Mouse (Mus musculus) myocyte (in vitro differentiated cells): ENCODE measurements around the gene Cpne4. TPM values are rescaled to one million over a fixed set of nuclear protein-coding genes. Genes with fewer than 3 reads are reported as not detected.

Experiments used
- H3K27me3 ChIP-seq: one replicate; pipeline ENCODE4 v1.6.1; 2011; ENCODE audit not compliant: control insufficient read depth, insufficient read depth, insufficient read length
- H3K36me3 ChIP-seq: one replicate; pipeline ENCODE4 v1.6.1; 2011; ENCODE audit not compliant: control insufficient read depth, insufficient read depth
- H3K4me2 ChIP-seq: one replicate; pipeline ENCODE4 v1.6.1; 2011; ENCODE audit warnings: low read depth, control low read depth
- H3K4me3 ChIP-seq: one replicate; pipeline ENCODE4 v1.5.1; 2011; ENCODE audit warnings: mild to moderate bottlenecking, control low read depth, moderate library complexity
- H3K79me2 ChIP-seq: one replicate; pipeline ENCODE4 v1.6.1; 2011; ENCODE audit not compliant: control insufficient read depth, insufficient read depth
- H3ac ChIP-seq: one replicate; pipeline ENCODE4 v1.6.1; 2011; ENCODE audit not compliant: control insufficient read depth, insufficient read length
- CEBPB ChIP-seq: IDR thresholded peaks from 2 replicates; pipeline ENCODE4 v1.6.1; 2011; ENCODE audit warnings: mild to moderate bottlenecking, moderate library complexity; ENCODE audit not compliant: poor library complexity, insufficient read depth, severe bottlenecking
- E2F4 ChIP-seq: IDR thresholded peaks from one replicate; pipeline ENCODE4 v1.6.1; 2011; ENCODE audit warnings: mild to moderate bottlenecking, control low read depth, moderate library complexity; ENCODE audit not compliant: insufficient read depth
- MAX ChIP-seq: IDR thresholded peaks from one replicate; pipeline ENCODE4 v1.6.1; 2011; ENCODE audit warnings: low read depth, mild to moderate bottlenecking, control low read depth
- MYOD1 ChIP-seq, 3 experiments: IDR thresholded peaks; one replicate each; pipeline ENCODE4 v1.6.1; 2011; ENCODE audit warnings: control low read depth in 2 of 3, low read depth in 2 of 3, mild to moderate bottlenecking in 2 of 3, moderate library complexity in 1 of 3; ENCODE audit not compliant: insufficient read length in 2 of 3, control insufficient read depth in 1 of 3
- MYOG ChIP-seq, 3 experiments: IDR thresholded peaks; one replicate each; pipeline ENCODE4 v1.6.1; 2011; ENCODE audit warnings: control low read depth in 2 of 3, low read depth in 2 of 3, mild to moderate bottlenecking in 2 of 3; ENCODE audit not compliant: insufficient read length in 2 of 3, control insufficient read depth in 1 of 3, insufficient read depth in 1 of 3
- POLR2A ChIP-seq: IDR thresholded peaks from one replicate; pipeline ENCODE4 v1.6.1; 2011; ENCODE audit warnings: low read depth, mild to moderate bottlenecking, control low read depth, moderate library complexity; ENCODE audit not compliant: insufficient read length
- POLR2AphosphoS2 ChIP-seq: IDR thresholded peaks from one replicate; pipeline ENCODE4 v1.6.1; 2011; ENCODE audit warnings: low read depth, control low read depth; ENCODE audit not compliant: insufficient read length
- REST ChIP-seq: IDR thresholded peaks from one replicate; pipeline ENCODE4 v1.6.1; 2011; ENCODE audit warnings: mild to moderate bottlenecking, control low read depth, moderate library complexity; ENCODE audit not compliant: insufficient read depth, insufficient read length
- SRF ChIP-seq: IDR thresholded peaks from one replicate; pipeline ENCODE4 v1.6.1; 2011; ENCODE audit warnings: low read depth; ENCODE audit not compliant: control insufficient read depth, insufficient read length
- TCF12 ChIP-seq: IDR thresholded peaks from one replicate; pipeline ENCODE4 v1.6.1; 2011; ENCODE audit warnings: mild to moderate bottlenecking, control low read depth; ENCODE audit not compliant: poor library complexity, insufficient read depth, severe bottlenecking
- TCF3 ChIP-seq: IDR thresholded peaks from one replicate; pipeline ENCODE4 v1.6.1; 2011; ENCODE audit warnings: low read depth, control low read depth; ENCODE audit not compliant: insufficient read length
- USF1 ChIP-seq: IDR thresholded peaks from one replicate; pipeline ENCODE4 v1.6.1; 2011; ENCODE audit warnings: low read depth, mild to moderate bottlenecking, control low read depth, moderate library complexity
- polyA plus RNA-seq: library from polyadenylated mRNA; unstranded; fragments of >200 nt; fragmentation: generic; extraction: Trizol; gene quantifications from one replicate; pipeline ENCODE4 v1.2.1, GENCODE M21; 2012; ENCODE audit warnings: missing spikeins

The Cpne4 gene
- polyA plus RNA-seq, 1 experiment, result not detected

DNA sequence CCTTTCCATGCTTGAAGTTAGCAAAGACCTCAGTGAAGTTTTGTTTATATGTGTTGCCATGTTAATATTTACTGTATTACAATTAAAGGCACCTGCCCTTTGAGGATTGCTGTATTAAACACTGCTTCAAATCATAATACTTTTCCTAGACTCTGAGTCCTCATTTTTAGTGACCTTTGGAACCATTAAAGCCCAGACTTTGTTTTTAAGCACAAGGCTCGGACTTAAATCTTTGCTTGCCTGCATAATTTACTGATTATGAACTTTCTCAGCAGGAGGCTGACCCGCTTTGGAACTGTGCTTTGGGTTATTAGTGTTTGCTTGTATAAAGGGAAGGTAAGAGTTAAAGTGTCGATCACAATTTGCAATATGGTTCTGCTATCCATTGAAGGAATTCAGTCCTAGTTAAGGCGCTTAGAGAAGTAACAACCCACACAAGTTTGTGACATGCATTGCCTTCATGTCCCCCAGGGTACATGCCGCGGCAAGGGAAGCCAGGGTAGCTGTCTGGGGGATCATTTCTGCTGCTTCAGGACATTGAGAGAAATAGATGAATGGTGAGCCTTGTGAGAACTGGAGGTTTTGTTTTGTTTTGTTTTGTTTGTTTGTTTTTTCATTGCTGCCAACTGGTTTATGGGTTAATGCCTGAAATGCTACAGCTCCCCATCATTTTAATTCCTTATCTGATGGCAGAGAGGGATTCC is 35.0 kb downstream of the Cpne4 start:
- Histone ChIP-seq H3K27me3 (no peaks in the 10 kb centered on the region), H3ac (no peak overlapping the region), H3K4me2 (no peak overlapping the region), H3K36me3 (no peaks in the 10 kb centered on the region), H3K79me2 (no peaks in the 10 kb centered on the region), H3K4me3 (no peak overlapping the region)
- TF ChIP-seq TCF3 (no peak), E2F4 (no peak), TCF12 (no peak), POLR2AphosphoS2 (no peak), MAX (no peak), MYOG (IDR thresholded peaks at IDR 0.05; ENCODE audit: control insufficient read depth in 1 of 3, insufficient read depth in 1 of 3, insufficient read length in 2 of 3, low read depth in 2 of 3) (no peak), POLR2A (no peak), CEBPB (no peak)

DNA sequence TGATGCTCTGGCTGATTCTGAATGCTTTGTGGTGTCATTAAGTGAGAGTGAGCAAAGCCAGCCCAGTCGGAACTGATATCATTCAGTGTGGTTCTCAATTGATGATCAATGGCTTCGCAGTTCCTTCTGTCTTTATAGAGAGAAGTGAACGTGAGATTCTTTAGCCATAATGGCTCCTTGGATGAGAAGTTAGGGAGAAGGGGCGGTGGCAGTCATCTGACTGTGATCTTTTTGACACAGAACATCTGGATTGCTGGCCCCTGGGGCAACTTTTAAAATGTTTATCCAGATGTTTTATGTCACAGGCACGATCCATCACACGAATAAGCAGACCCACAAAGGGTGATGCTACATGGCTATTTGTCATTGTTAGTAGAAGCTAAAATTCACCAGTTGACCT is 35.6 kb downstream of the Cpne4 start:
- Histone ChIP-seq H3K4me2 (no peak overlapping the region), H3K36me3 (no peaks in the 10 kb centered on the region), H3K27me3 (no peaks in the 10 kb centered on the region), H3K79me2 (no peaks in the 10 kb centered on the region), H3K4me3 (no peak overlapping the region), H3ac (no peak overlapping the region)
- no peak for TF ChIP-seq MYOG (IDR thresholded peaks at IDR 0.05; ENCODE audit: control insufficient read depth in 1 of 3, insufficient read depth in 1 of 3, insufficient read length in 2 of 3, low read depth in 2 of 3)

DNA sequence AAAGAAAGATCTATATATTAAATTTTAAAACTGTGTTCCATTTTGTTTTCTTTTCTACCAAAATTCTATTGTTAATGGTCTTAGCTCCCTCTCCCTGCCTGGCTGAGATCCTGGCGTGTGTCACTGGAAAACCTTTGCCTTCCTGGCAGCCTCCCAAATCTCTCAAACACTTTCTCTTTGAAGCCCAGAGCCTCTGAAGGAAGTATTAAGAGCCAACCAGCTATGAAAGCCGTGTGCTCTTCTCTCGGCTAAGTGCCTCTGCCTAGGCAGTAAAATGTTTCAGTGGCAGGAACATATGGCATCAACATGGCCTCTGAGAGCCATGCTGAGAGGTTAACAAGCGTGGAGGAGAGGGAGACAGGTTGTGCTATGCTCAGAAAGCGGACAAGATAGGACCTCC is 47.5 kb downstream of the Cpne4 start:
- TF ChIP-seq POLR2AphosphoS2, result no peak
- TF ChIP-seq POLR2A, result no peak
- H3K79me2 ChIP-seq, result no peaks in the 10 kb centered on the region
- H3K36me3 ChIP-seq, result no peaks in the 10 kb centered on the region
- no peak overlapping the region for H3K4me3 ChIP-seq
- no peaks in the 10 kb centered on the region for H3K27me3 ChIP-seq
- no peak overlapping the region for H3ac ChIP-seq
- no peak overlapping the region for H3K4me2 ChIP-seq

DNA sequence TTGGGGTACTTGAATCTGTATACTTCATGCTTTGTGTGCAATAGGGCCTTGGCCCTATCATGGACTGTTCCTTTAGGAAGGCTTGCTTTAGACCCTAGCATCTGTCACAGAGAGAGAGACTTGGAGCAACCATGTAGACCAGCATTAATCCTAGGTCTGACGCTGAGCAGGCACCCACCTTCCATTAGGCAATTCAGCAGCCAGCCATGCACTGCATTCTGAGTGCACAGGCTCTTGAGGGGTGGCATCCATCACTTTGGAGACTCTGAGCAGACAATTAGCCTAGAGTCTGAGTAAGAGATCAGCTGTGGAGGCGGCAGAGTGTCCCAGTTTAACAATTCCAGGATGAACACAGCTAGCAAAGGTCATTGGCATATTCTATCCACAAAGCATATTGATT is 47.9 kb downstream of the Cpne4 start:
- Histone ChIP-seq H3K4me2 (no peak overlapping the region), H3K36me3 (no peaks in the 10 kb centered on the region), H3K4me3 (no peak overlapping the region), H3ac (no peak overlapping the region), H3K79me2 (no peaks in the 10 kb centered on the region), H3K27me3 (no peaks in the 10 kb centered on the region)
- TF ChIP-seq POLR2AphosphoS2 (no peak), SRF (no peak), REST (no peak), TCF3 (no peak), CEBPB (no peak), MYOG (IDR thresholded peaks at IDR 0.05; ENCODE audit: control insufficient read depth in 1 of 3, insufficient read depth in 1 of 3, insufficient read length in 2 of 3, low read depth in 2 of 3) (no peak), E2F4 (no peak)

DNA sequence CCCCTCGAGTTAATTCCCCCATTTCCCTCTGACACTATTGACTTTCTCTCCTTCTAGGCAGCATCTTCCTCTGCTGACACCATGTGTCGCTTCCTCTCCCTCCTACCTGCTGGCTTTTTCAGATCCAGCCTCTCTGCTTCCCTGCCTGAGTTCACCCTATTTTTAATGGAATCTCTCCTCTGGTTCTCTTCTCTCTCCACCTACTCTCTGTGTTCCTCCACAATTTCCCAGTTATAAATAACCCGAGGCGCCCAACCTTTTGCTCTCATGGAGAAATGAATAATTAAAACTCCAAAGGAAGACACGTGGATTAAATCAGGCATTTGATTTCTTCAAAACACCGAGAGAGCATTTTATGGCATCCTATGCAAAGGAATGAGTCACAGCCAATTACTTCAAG is 65.4 kb downstream of the Cpne4 start:
- Histone ChIP-seq H3K4me3 (no peak overlapping the region), H3ac (no peak overlapping the region), H3K79me2 (no peaks in the 10 kb centered on the region), H3K27me3 (no peaks in the 10 kb centered on the region), H3K36me3 (no peaks in the 10 kb centered on the region), H3K4me2 (no peak overlapping the region)
- TF ChIP-seq USF1, result no peak
- TF ChIP-seq POLR2A, result no peak
- TF ChIP-seq MYOG (IDR thresholded peaks at IDR 0.05; ENCODE audit: control insufficient read depth in 1 of 3, insufficient read depth in 1 of 3, insufficient read length in 2 of 3, low read depth in 2 of 3), result no peak
- TF ChIP-seq SRF, result no peak
- no peak for TF ChIP-seq MAX
- no peak for TF ChIP-seq E2F4
- no peak for TF ChIP-seq POLR2AphosphoS2
- TF ChIP-seq MYOD1 (IDR thresholded peaks at IDR 0.05; ENCODE audit: control insufficient read depth in 1 of 3, insufficient read length in 2 of 3, low read depth in 2 of 3), result no peak
- no peak for TF ChIP-seq TCF3
- no peak for TF ChIP-seq REST
- no peak for TF ChIP-seq CEBPB
- TF ChIP-seq TCF12, result no peak

DNA sequence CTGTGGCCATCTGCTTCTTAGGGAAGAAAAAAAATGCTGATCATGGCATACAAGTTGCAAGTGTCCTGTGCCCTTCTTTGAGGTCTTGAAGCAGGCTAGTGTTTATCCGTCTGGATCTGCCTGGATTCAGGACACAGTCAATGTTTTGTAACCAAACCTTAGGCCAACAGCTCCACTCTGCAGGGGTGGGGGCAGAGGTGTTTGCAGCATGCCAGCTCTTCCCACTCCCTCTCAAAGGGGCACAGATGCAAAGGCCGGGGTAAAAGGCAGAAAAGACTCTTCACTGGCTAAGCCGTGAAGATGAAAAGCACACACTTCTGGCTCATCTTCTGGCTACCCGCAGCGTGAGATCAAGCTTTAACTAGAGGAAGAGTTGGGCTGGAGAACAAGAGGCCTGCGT is 69.6 kb downstream of the Cpne4 start:
- Histone ChIP-seq H3K4me2 (no peak overlapping the region), H3K4me3 (no peak overlapping the region), H3K27me3 (no peaks in the 10 kb centered on the region), H3K79me2 (no peaks in the 10 kb centered on the region), H3K36me3 (no peaks in the 10 kb centered on the region), H3ac (no peak overlapping the region)
- no peak for TF ChIP-seq REST
